Mouse (Mus musculus): ENCODE measurements around the gene Gm9767.
A peak's percentile ranks its signal among the peaks of the same experiment; 100 is the strongest.

Gene Gm9767

GRCm38 (mm10) chr10:26077671-26078481 is at the start of gene Gm9767:
Gene Gm9767, plus strand, starts transcription at chr10:26078255.
- no peak for DNase-seq (ENCODE audit: low spot score in 2 of 2)

GRCm38 (mm10) chr10:26034931-26035330 is 43.1 kb upstream of the Gm9767 start:
- DNase-seq (ENCODE audit: low spot score in 2 of 2) = no peak

- DNase-seq (ENCODE audit: low spot score in 2 of 2) = no peak
Measured at GRCm38 (mm10) chr10:26051177-26051576, 26.9 kb upstream of the Gm9767 start.

- DNase-seq (ENCODE audit: low spot score in 2 of 2) = no peak
Measured at GRCm38 (mm10) chr10:26059662-26060307, 18.3 kb upstream of the Gm9767 start.

GRCm38 (mm10) chr10:26063071-26063470 is 15.0 kb upstream of the Gm9767 start:
- DNase-seq (ENCODE audit: low spot score in 2 of 2) = no peak

GRCm38 (mm10) chr10:26071986-26072385 is 6.1 kb upstream of the Gm9767 start:
- no peak for DNase-seq (ENCODE audit: low spot score in 2 of 2)

GRCm38 (mm10) chr10:26076949-26077348 is 1.1 kb upstream of the Gm9767 start:
- no peak for DNase-seq (ENCODE audit: low spot score in 2 of 2)

- peak in 1 of 2 experiments; percentile 20 for DNase-seq (ENCODE audit: low spot score in 2 of 2)
Measured at GRCm38 (mm10) chr10:26078521-26079142, 577 bp downstream of the Gm9767 start, which contains the start of gene Tmem200a. Gene Tmem200a, minus strand, starts transcription at chr10:26079052.

- no peak for DNase-seq (ENCODE audit: low spot score in 2 of 2)
Measured at GRCm38 (mm10) chr10:26079678-26080077, 1.6 kb downstream of the Gm9767 start.

- no peak for DNase-seq (ENCODE audit: low spot score in 2 of 2)
Measured at GRCm38 (mm10) chr10:26082081-26082480, 4.0 kb downstream of the Gm9767 start.

- no peak for DNase-seq (ENCODE audit: low spot score in 2 of 2)
Measured at GRCm38 (mm10) chr10:26103330-26103982, 25.4 kb downstream of the Gm9767 start.

- DNase-seq (ENCODE audit: low spot score in 2 of 2) = no peak
Measured at GRCm38 (mm10) chr10:26114409-26114808, 36.4 kb downstream of the Gm9767 start.

GRCm38 (mm10) chr10:26119067-26119821 is 41.2 kb downstream of the Gm9767 start:
- DNase-seq (ENCODE audit: low spot score in 2 of 2) = no peak

- no peak for DNase-seq (ENCODE audit: low spot score in 2 of 2)
Measured at GRCm38 (mm10) chr10:26119822-26120183, 41.7 kb downstream of the Gm9767 start.
